In the genomic region with DNA sequence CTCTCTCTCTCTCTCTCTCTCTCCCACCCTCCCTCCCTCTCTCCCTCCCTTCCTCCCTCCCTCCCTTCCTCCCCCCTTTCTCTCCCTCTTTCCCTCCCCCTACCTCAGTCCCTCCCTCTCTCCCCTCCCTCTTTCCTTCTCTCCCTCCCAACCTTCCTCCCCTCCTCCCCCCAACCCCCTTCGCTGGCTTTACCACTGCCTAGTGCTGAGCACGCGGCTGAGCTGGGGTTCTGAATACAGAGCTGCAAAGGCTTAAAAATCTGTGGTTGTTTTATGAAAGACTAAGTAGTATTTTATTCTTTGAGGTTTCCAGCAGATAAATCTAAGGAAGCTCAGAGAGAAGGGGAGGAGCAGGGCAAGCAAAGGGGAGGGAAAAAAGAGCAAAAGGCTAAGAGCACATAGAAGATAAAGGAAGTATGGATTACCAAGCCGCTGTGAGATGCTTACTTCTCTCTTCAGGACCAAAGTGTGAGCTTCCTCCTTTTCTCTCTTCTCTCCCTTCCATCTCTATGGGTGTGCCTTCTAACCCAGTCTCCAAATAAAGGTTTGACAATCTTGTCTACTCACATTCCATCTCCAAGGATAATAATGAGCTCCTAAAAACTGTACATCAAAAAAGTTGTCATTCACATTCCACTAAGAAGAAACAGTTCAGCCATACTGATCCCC, we compare ENCODE assay signal across 9 mouse cellular contexts. TPM values are rescaled to one million over a fixed set of nuclear protein-coding genes. Genes with fewer than 3 reads are reported as not detected.
DNase-seq lines count a peak whose midpoint lies in the region; ATAC-seq and TF ChIP-seq lines count a peak whose summit lies in the region.
"Had no signal": no experiment of that assay in that cellular context is flagged by ENCODE, and none has a peak within 500 bp of the region (broad histone marks: within the 10 kb centered on the region; RNA-seq: fewer than 3 reads in every experiment).

A gene (minus strand): TSS at position 619 of the 669 bp plus-strand sequence.

- no peaks in the 10 kb centered on the region for H3K9me3 ChIP-seq in heart, embryonic 16.5 days (replicated peaks; ENCODE audit: control insufficient read depth, low read length)
- H3K9me3 ChIP-seq in hindbrain, embryonic 14.5 days (ENCODE audit: control insufficient read depth, low read length), result no peaks in the 10 kb centered on the region
- no peaks in the 10 kb centered on the region for H3K9me3 ChIP-seq in midbrain, embryonic 12.5 days

- no peak for TF ChIP-seq POLR2A in cortical plate, adult 2 months (IDR thresholded peaks at IDR 0.05; ENCODE audit: extremely low read depth, insufficient read depth, low read length)
- no peak for TF ChIP-seq POLR2A in heart, adult 2 months (IDR thresholded peaks at IDR 0.05; ENCODE audit: insufficient read depth, low read depth, low read length)

- no peak within 1 kb of the TSS for H3K9ac ChIP-seq in heart, embryonic 16.5 days (ENCODE audit: low read length)
- peak within 1 kb of the TSS; percentile 64 for H3K9ac ChIP-seq in hindbrain, embryonic 14.5 days
- H3K9ac ChIP-seq in midbrain, embryonic 12.5 days (replicated peaks), result peak within 1 kb of the TSS; percentile 31; the same call in 1 of the 2 replicates
- H3K9ac ChIP-seq in heart, adult 2 months (ENCODE audit: low read depth, low read length), result no peak within 1 kb of the TSS

- no peaks in the 10 kb centered on the region for H3K4me1 ChIP-seq in heart, embryonic 16.5 days (ENCODE audit: control insufficient read depth, insufficient read depth, low read length)
- H3K4me1 ChIP-seq in cortical plate, adult 2 months (ENCODE audit: control insufficient read depth, insufficient read depth, low read length), result no peaks in the 10 kb centered on the region
- H3K4me1 ChIP-seq in hindbrain, embryonic 14.5 days (replicated peaks; ENCODE audit: control insufficient read depth, insufficient read depth, low read length), result 0 out of 2 replicates have a peak, but pooled peaks cover 3% of the 10 kb centered on the region
- H3K4me1 ChIP-seq in midbrain, embryonic 12.5 days, result no peaks in the 10 kb centered on the region
- no peaks in the 10 kb centered on the region for H3K4me1 ChIP-seq in heart, adult 2 months (ENCODE audit: control insufficient read depth, insufficient read depth, low read length)

- TF ChIP-seq EP300 in heart, adult 2 months (IDR thresholded peaks at IDR 0.05; ENCODE audit: insufficient read depth, low read depth, low read length), result no peak

- peak within 1 kb of the TSS; percentile 52 for H3K4me2 ChIP-seq in heart, embryonic 16.5 days (ENCODE audit: low read depth, low read length)
- peak within 1 kb of the TSS; percentile 52 for H3K4me2 ChIP-seq in hindbrain, embryonic 14.5 days (replicated peaks)
- H3K4me2 ChIP-seq in midbrain, embryonic 12.5 days (replicated peaks), result peak within 1 kb of the TSS; percentile 57

- no peak within 1 kb of the TSS for H3K27ac ChIP-seq in heart, embryonic 16.5 days (ENCODE audit: low read length)
- no peak within 1 kb of the TSS for H3K27ac ChIP-seq in cortical plate, adult 2 months (ENCODE audit: insufficient read depth, low read length)
- peak within 1 kb of the TSS; percentile 75 for H3K27ac ChIP-seq in hindbrain, embryonic 14.5 days
- H3K27ac ChIP-seq in midbrain, embryonic 12.5 days (replicated peaks), result 0 out of 2 replicates have a peak within 1 kb of the TSS, but pooled peaks have one; percentile 25
- no peak within 1 kb of the TSS for H3K27ac ChIP-seq in heart, adult 2 months

- H3K4me3 ChIP-seq in heart, embryonic 16.5 days (ENCODE audit: low read length), result peak within 1 kb of the TSS; percentile 28
- peak within 1 kb of the TSS; percentile 88 for H3K4me3 ChIP-seq in cortical plate, adult 2 months (ENCODE audit: insufficient read depth, low read length)
- peak within 1 kb of the TSS; percentile 44 for H3K4me3 ChIP-seq in hindbrain, embryonic 14.5 days (replicated peaks; ENCODE audit: low read length)
- peak within 1 kb of the TSS; percentile 39 for H3K4me3 ChIP-seq in midbrain, embryonic 12.5 days
- no peak within 1 kb of the TSS for H3K4me3 ChIP-seq in heart, adult 2 months

- no peak for DNase-seq in heart, postnatal 25 days (ENCODE audit: low spot score)
- no peak for DNase-seq in hindbrain, embryonic 14.5 days (ENCODE audit: low spot score)
- no peak for DNase-seq in spleen, adult 18-20 months
- DNase-seq in ovary, adult 18-20 months (ENCODE audit: low spot score), result no peak
- DNase-seq in heart, adult 2 months, result no peak

- H3K27me3 ChIP-seq in heart, embryonic 16.5 days (ENCODE audit: control insufficient read depth, insufficient read depth, low read length), result no peaks in the 10 kb centered on the region
- H3K27me3 ChIP-seq in hindbrain, embryonic 14.5 days (ENCODE audit: control insufficient read depth, insufficient read depth, low read length), result no peaks in the 10 kb centered on the region
- H3K27me3 ChIP-seq in midbrain, embryonic 12.5 days, result peaks cover 6% of the 10 kb centered on the region; the same call in 1 of the 2 replicates
- no peaks in the 10 kb centered on the region for H3K27me3 ChIP-seq in heart, adult 2 months (ENCODE audit: control insufficient read depth, insufficient read depth, low read length)

- no peaks in the 10 kb centered on the region for H3K36me3 ChIP-seq in heart, embryonic 16.5 days (ENCODE audit: control insufficient read depth, insufficient read depth)
- H3K36me3 ChIP-seq in hindbrain, embryonic 14.5 days (replicated peaks; ENCODE audit: control insufficient read depth, insufficient read depth), result no peaks in the 10 kb centered on the region
- no peaks in the 10 kb centered on the region for H3K36me3 ChIP-seq in midbrain, embryonic 12.5 days
- no peaks in the 10 kb centered on the region for H3K36me3 ChIP-seq in heart, adult 2 months (ENCODE audit: control insufficient read depth, insufficient read depth, low read length)

- intact Hi-C loops in heart, postnatal 25 days (cut with DNase I), result no loop called here
- intact Hi-C loops in heart, adult 2 months (cut with DNase I), result no loop called here

- no peak for ATAC-seq in heart, embryonic 16.5 days (replicated peaks; ENCODE audit: extremely low read depth, insufficient read depth, low FRiP score)
- peak; percentile 93 for ATAC-seq in hindbrain, embryonic 14.5 days (ENCODE audit: low FRiP score)
- ATAC-seq in midbrain, embryonic 12.5 days (ENCODE audit: low FRiP score, low read depth), result peak; percentile 84

- TF ChIP-seq CTCF in cortical plate, adult 2 months (IDR thresholded peaks at IDR 0.05; ENCODE audit: extremely low read depth, insufficient read depth, low read length), result no peak
- TF ChIP-seq CTCF in heart, adult 2 months (IDR thresholded peaks at IDR 0.05), result no peak

- H3K79me2 ChIP-seq in heart, adult 2 months (replicated peaks; ENCODE audit: control insufficient read depth, insufficient read depth, low read length), result no peaks in the 10 kb centered on the region

- WGBS in heart, embryonic 16.5 days, result 3% methylated on average over 4 of the region's 4 CpGs
- 5% methylated on average over 4 of the region's 4 CpGs for WGBS in hindbrain, embryonic 14.5 days
- WGBS in midbrain, embryonic 12.5 days, result 7% methylated on average over 4 of the region's 4 CpGs
- WGBS in heart, adult 2 months, result 2% methylated on average over 4 of the region's 4 CpGs

RNA-seq across cellular contexts. Expression of the gene that starts here (rescaled TPM):
- polyA plus RNA-seq in heart, embryonic 16.5 days (2015; fragmentation: Nextera tagmentation; extraction: Ambion mirVana), result 1.2 and 1.4 TPM in 2 replicates
- under 1 TPM; 0.13 to 0.48 TPM for total RNA-seq in heart, postnatal 25 days (2021)
- polyA plus RNA-seq in cortical plate, adult 2 months (2012; rRNA removed), result 70.1 and 72.8 TPM in 2 replicates
- 30.2 and 34.2 TPM in 2 replicates for polyA plus RNA-seq in hindbrain, embryonic 14.5 days (2014; fragmentation: Nextera tagmentation; extraction: Ambion mirVana)
- polyA plus RNA-seq in midbrain, embryonic 12.5 days (2016; fragmentation: Nextera tagmentation; extraction: Ambion mirVana), result 3.5 and 4.1 TPM in 2 replicates
- total RNA-seq in heart, adult 2 months (2021), result under 1 TPM; 0.23 to 0.44 TPM
- 1.2 and 3.5 TPM in 2 replicates for polyA plus RNA-seq in heart, adult 2 months (2012; rRNA removed)
- total RNA-seq: MEL had no signal

Comparison
In these comparisons a context has a peak if more than half of its experiments do, and no peak if none do; other contexts are left out.
1. H3K27ac ChIP-seq: peak in hindbrain, embryonic 14.5 days (single experiment) and midbrain, embryonic 12.5 days (single experiment); none in heart, embryonic 16.5 days (single experiment), cortical plate, adult 2 months (single experiment) and heart, adult 2 months (single experiment).
2. H3K9ac ChIP-seq: peak in hindbrain, embryonic 14.5 days (single experiment) and midbrain, embryonic 12.5 days (single experiment); none in heart, embryonic 16.5 days (single experiment) and heart, adult 2 months (single experiment).
3. Peak in every context shown above with its lines, with median percentiles within 50 percentile points of each other: H3K4me2 ChIP-seq.